Mouse (Mus musculus) bone marrow macrophage, adult 2 months (primary cell): ENCODE measurements around the gene Vps8.

Source experiments
- CTCF ChIP-seq: IDR thresholded peaks from 2 replicates; pipeline ENCODE4 v1.5.1; 2012; ENCODE audit warnings: low read depth, mild to moderate bottlenecking, low read length, moderate library complexity
- POLR2A ChIP-seq: IDR thresholded peaks from 2 replicates; pipeline ENCODE4 v1.6.1; 2012; ENCODE audit warnings: mild to moderate bottlenecking, low read depth, low read length, borderline replicate concordance

- no peak for TF ChIP-seq CTCF
- TF ChIP-seq POLR2A, result no peak
These were observed 227.4 kb downstream of the Vps8 start for GRCm38 (mm10) chr16:21650289-21650688.
